14 mouse cellular contexts compared by ENCODE assay signal in the genomic region with DNA sequence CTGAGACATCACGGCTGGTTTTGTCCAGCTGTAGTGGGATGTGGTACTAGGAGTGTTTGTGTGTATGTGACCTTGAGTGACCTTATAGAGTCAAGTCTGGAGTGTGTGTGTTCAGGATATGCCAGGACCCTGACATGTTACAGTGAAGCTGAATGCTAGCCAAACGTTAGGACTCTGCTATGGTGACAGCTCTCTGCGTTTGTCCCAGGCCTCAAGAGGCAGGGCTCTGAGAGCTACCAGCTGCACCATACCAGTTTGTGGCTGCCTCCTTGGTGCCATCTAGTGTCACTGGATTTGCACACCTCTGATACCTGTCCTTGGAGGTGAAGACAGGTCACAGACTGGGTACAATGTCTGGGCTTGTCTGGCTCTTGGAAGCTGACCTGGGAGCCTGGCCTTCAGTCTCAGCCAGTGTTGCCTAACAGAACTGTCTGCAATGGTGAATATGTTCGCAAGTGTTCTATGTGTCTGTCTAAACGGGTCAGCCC.
A peak's percentile ranks its signal among the peaks of the same experiment; 100 is the strongest.
DNase-seq lines count a peak whose midpoint lies in the region; ATAC-seq and TF ChIP-seq lines count a peak whose summit lies in the region.
"Had no signal": no experiment of that assay in that cellular context is flagged by ENCODE, and none has a peak within 500 bp of the region (broad histone marks: within the 10 kb centered on the region; RNA-seq: fewer than 3 reads in every experiment).

No protein-coding gene starts in this region.

- H3K9me3 ChIP-seq in heart, embryonic 15.5 days (replicated peaks), result no peaks in the 10 kb centered on the region
- H3K9me3 ChIP-seq: embryonic facial prominence, embryonic 12.5 days; forebrain, embryonic 13.5 days had no signal

- intact Hi-C loops in heart, postnatal 14 days (cut with DNase I), result no loop called here
- intact Hi-C loops in left cerebral cortex, adult 2 months (cut with DNase I), result no loop called here

- no peak overlapping the region for H3K9ac ChIP-seq in heart, embryonic 15.5 days
- H3K9ac ChIP-seq: embryonic facial prominence, embryonic 12.5 days; forebrain, embryonic 13.5 days had no signal

- peaks cover 15% of the 10 kb centered on the region for H3K4me1 ChIP-seq in heart, embryonic 15.5 days (replicated peaks)
- H3K4me1 ChIP-seq in thymus, adult 2 months (replicated peaks; ENCODE audit: control insufficient read depth, insufficient read depth, low read length), result peaks cover 24% of the 10 kb centered on the region

- no peak overlapping the region for H3K4me3 ChIP-seq in heart, embryonic 15.5 days
- H3K4me3 ChIP-seq in left cerebral cortex, adult 2 months, result no peak overlapping the region
- H3K4me3 ChIP-seq in thymus, adult 2 months (ENCODE audit: control insufficient read depth, insufficient read depth, low read length), result no peak overlapping the region
- H3K4me3 ChIP-seq: embryonic facial prominence, embryonic 12.5 days; forebrain, embryonic 13.5 days had no signal

- H3K4me2 ChIP-seq in heart, embryonic 15.5 days, result no peak overlapping the region
- H3K4me2 ChIP-seq: embryonic facial prominence, embryonic 12.5 days; forebrain, embryonic 13.5 days had no signal

- peak; percentile 25; the same call in 1 of the 2 replicates for ATAC-seq in heart, embryonic 15.5 days (replicated peaks; ENCODE audit: insufficient number of reproducible peaks, insufficient read depth, low FRiP score, low read depth)
- ATAC-seq: forebrain, embryonic 13.5 days; Patski had no signal

- H3K27ac ChIP-seq in heart, embryonic 15.5 days, result peak overlapping the region; percentile 35; the same call in 1 of the 2 replicates
- peak overlapping the region; percentile 44; the same call in 1 of the 2 replicates for H3K27ac ChIP-seq in left cerebral cortex, adult 2 months
- H3K27ac ChIP-seq in thymus, adult 2 months (ENCODE audit: control insufficient read depth, insufficient read depth, low read length), result no peak overlapping the region
- H3K27ac ChIP-seq: embryonic facial prominence, embryonic 12.5 days; forebrain, embryonic 13.5 days had no signal

- TF ChIP-seq POLR2A in thymus, adult 2 months (IDR thresholded peaks at IDR 0.05; ENCODE audit: control insufficient read depth, extremely low read depth, insufficient read depth, low read length, poor library complexity), result no peak

- H3K27me3 ChIP-seq in heart, embryonic 15.5 days, result no peaks in the 10 kb centered on the region
- H3K27me3 ChIP-seq in thymus, adult 2 months (ENCODE audit: control insufficient read depth, insufficient read depth, low read length), result no peaks in the 10 kb centered on the region
- H3K27me3 ChIP-seq: embryonic facial prominence, embryonic 12.5 days; forebrain, embryonic 13.5 days; Patski had no signal

- DNase-seq in heart, postnatal 14 days, result no peak
- no peak for DNase-seq in left cerebral cortex, adult 2 months (ENCODE audit: extremely low spot score in 1 of 2, low spot score in 2 of 2)
- no peak for DNase-seq in left cerebral cortex, adult 18-20 months (ENCODE audit: low spot score in 2 of 2)
- DNase-seq in thymus, postnatal 25 days, result peak; percentile 25
- DNase-seq in thymus, adult 2 months, result no peak
- peak; percentile 40 for DNase-seq in thymus, postnatal 4 days
- DNase-seq in adrenal gland, postnatal 4 days (ENCODE audit: low spot score in 2 of 2), result no peak
- DNase-seq: cerebellum, postnatal 14 days; layer of hippocampus, adult 9-11 months; left cerebral cortex, postnatal 4 days had no signal

- no peak for TF ChIP-seq CTCF in left cerebral cortex, adult 2 months (IDR thresholded peaks at IDR 0.05)
- no peak for TF ChIP-seq CTCF in thymus, adult 2 months (IDR thresholded peaks at IDR 0.05; ENCODE audit: borderline replicate concordance, control insufficient read depth, extremely low read depth, insufficient read depth, low read length, poor library complexity)

- 41% methylated on average over 5 of the region's 5 CpGs for WGBS in heart, embryonic 15.5 days
- WGBS in thymus, adult 2 months, result 59% methylated on average over 5 of the region's 5 CpGs

- H3K36me3 ChIP-seq in heart, embryonic 15.5 days, result no peaks in the 10 kb centered on the region
- no peaks in the 10 kb centered on the region for H3K36me3 ChIP-seq in thymus, adult 2 months (ENCODE audit: control insufficient read depth, insufficient read depth, low read length)
- H3K36me3 ChIP-seq: embryonic facial prominence, embryonic 12.5 days had no signal

Comparison
In these comparisons a context has a peak if more than half of its experiments do, and no peak if none do; other contexts are left out.
1. DNase-seq: peak in thymus, postnatal 25 days (single experiment) and thymus, postnatal 4 days (single experiment); none in heart, postnatal 14 days (0 of 2), left cerebral cortex, adult 2 months (0 of 2), left cerebral cortex, adult 18-20 months (0 of 2), thymus, adult 2 months (single experiment) and adrenal gland, postnatal 4 days (0 of 2).